8 mouse cellular contexts compared by ENCODE assay signal in the genomic region with DNA sequence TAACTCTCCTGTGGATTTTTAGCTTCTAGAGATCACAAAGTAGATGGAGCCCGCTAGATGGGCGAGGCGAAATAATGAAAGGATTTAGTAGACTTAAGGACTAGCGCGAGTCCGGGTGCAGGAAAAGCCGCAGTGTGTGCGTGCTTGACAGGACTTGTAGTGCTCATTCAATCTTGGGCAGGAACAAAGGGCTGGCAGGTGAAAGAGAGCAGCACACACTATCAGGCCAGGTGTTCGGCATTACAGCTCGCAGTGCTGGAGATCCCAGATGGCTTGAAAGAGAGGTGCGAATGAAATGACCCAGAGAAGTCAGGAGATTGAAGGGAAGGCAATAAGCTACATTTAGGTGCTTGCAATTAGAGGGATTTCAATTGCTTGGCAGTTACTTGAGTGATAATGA. TPM values are rescaled to one million over a fixed set of nuclear protein-coding genes. Genes with fewer than 3 reads are reported as not detected.
A peak's percentile ranks its signal among the peaks of the same experiment; 100 is the strongest.
DNase-seq lines count a peak whose midpoint lies in the region; ATAC-seq lines count a peak whose summit lies in the region.

No protein-coding gene starts in this region.

- peaks cover 4% of the 10 kb centered on the region for H3K4me1 ChIP-seq in megakaryocyte, embryonic 14.5 days
- no peaks in the 10 kb centered on the region; the same call in 1 of the 2 replicates for H3K4me1 ChIP-seq in intestine, embryonic 14.5 days (replicated peaks; ENCODE audit: control insufficient read depth, insufficient read depth, low read length)
- H3K4me1 ChIP-seq in neural tube, embryonic 12.5 days: no peaks in the 10 kb centered on the region

- peak; percentile 6 to 34 for DNase-seq in adrenal gland, adult (ENCODE audit: inconsistent age in 2 of 2, low spot score in 1 of 2)
- DNase-seq in adrenal gland, postnatal 10 days: no peak
- DNase-seq in intestine, embryonic 14.5 days (ENCODE audit: low spot score): no peak
- DNase-seq in gastrocnemius, postnatal 14 days: no peak
- DNase-seq in cerebellum, adult 18-20 months: no peak

- no peaks in the 10 kb centered on the region for H3K9me3 ChIP-seq in megakaryocyte, embryonic 14.5 days
- no peaks in the 10 kb centered on the region for H3K9me3 ChIP-seq in intestine, embryonic 14.5 days (ENCODE audit: control insufficient read depth, low read length)
- H3K9me3 ChIP-seq in neural tube, embryonic 12.5 days: no peaks in the 10 kb centered on the region

- no peaks in the 10 kb centered on the region for H3K36me3 ChIP-seq in megakaryocyte, embryonic 14.5 days (replicated peaks; ENCODE audit: low read length)
- H3K36me3 ChIP-seq in intestine, embryonic 14.5 days (ENCODE audit: control insufficient read depth, insufficient read depth, low read length): no peaks in the 10 kb centered on the region
- no peaks in the 10 kb centered on the region for H3K36me3 ChIP-seq in neural tube, embryonic 12.5 days

- H3K4me3 ChIP-seq in megakaryocyte, embryonic 14.5 days (replicated peaks): peak overlapping the region; percentile 88
- H3K4me3 ChIP-seq in intestine, embryonic 14.5 days (ENCODE audit: low read depth, low read length): no peak overlapping the region
- no peak overlapping the region for H3K4me3 ChIP-seq in neural tube, embryonic 12.5 days

- no peak overlapping the region for H3K27ac ChIP-seq in intestine, embryonic 14.5 days (ENCODE audit: low read depth)
- no peak overlapping the region for H3K27ac ChIP-seq in neural tube, embryonic 12.5 days

- peak overlapping the region; percentile 40 for H3K4me2 ChIP-seq in intestine, embryonic 14.5 days (ENCODE audit: low read length)
- H3K4me2 ChIP-seq in neural tube, embryonic 12.5 days (replicated peaks): peak overlapping the region; percentile 49

- no peak overlapping the region for H3K9ac ChIP-seq in intestine, embryonic 14.5 days (ENCODE audit: low read length)
- no peak overlapping the region for H3K9ac ChIP-seq in neural tube, embryonic 12.5 days

- intact Hi-C loops in gastrocnemius, postnatal 14 days (cut with DNase I; ENCODE audit: low total_unique reads): no loop called here

- H3K27me3 ChIP-seq in megakaryocyte, embryonic 14.5 days (replicated peaks): no peaks in the 10 kb centered on the region
- H3K27me3 ChIP-seq in intestine, embryonic 14.5 days (replicated peaks; ENCODE audit: control insufficient read depth, insufficient read depth, low read length): no peaks in the 10 kb centered on the region
- H3K27me3 ChIP-seq in neural tube, embryonic 12.5 days (replicated peaks): no peaks in the 10 kb centered on the region

- WGBS in intestine, embryonic 14.5 days: 40% methylated on average over 11 of the region's 11 CpGs
- WGBS in neural tube, embryonic 12.5 days: 42% methylated on average over 11 of the region's 11 CpGs

- no peak for ATAC-seq in megakaryocyte, adult 5-6 weeks (ENCODE audit: poor library complexity, severe bottlenecking)
- ATAC-seq in intestine, embryonic 14.5 days (replicated peaks; ENCODE audit: low FRiP score, low TSS enrichment, low read depth): no peak
- ATAC-seq in neural tube, embryonic 12.5 days (ENCODE audit: low FRiP score, low read depth): peak; percentile 39; the same call in 1 of the 2 replicates

RNA-seq across cellular contexts. Expression of gene Cxxc4, which starts 46.2 kb away (rescaled TPM):
- 1 to 10 TPM; 4.6 to 8.5 TPM for total RNA-seq in adrenal gland, postnatal 10 days (2021)
- polyA plus RNA-seq in megakaryocyte, embryonic 14.5 days (2012; ENCODE audit: insufficient read depth, low replicate concordance): 0.12 TPM in 1 of 2 replicates, not detected in the other
- total RNA-seq in megakaryocyte, adult 5-6 weeks (2015): not detected in 2 replicates
- total RNA-seq in megakaryocyte, adult 5-6 weeks (2017): not detected in 2 replicates
- 3.7 and 4.3 TPM in 2 replicates for polyA plus RNA-seq in intestine, embryonic 14.5 days (2014; fragmentation: Nextera tagmentation; extraction: Ambion mirVana)
- polyA plus RNA-seq in neural tube, embryonic 12.5 days (2016; fragmentation: Nextera tagmentation; extraction: Ambion mirVana): 22.9 and 24.4 TPM in 2 replicates
- under 1 TPM; 0.66 to 0.75 TPM for total RNA-seq in gastrocnemius, postnatal 14 days (2021)

Comparison
In these comparisons a context has a peak if more than half of its experiments do, and no peak if none do; other contexts are left out.
1. DNase-seq: peak in adrenal gland, adult (2 of 2); none in adrenal gland, postnatal 10 days (single experiment), intestine, embryonic 14.5 days (single experiment), gastrocnemius, postnatal 14 days (single experiment) and cerebellum, adult 18-20 months (0 of 2).